Mouse (Mus musculus): ENCODE measurements around the gene Slc39a10.

Slc39a10 gene

DNA sequence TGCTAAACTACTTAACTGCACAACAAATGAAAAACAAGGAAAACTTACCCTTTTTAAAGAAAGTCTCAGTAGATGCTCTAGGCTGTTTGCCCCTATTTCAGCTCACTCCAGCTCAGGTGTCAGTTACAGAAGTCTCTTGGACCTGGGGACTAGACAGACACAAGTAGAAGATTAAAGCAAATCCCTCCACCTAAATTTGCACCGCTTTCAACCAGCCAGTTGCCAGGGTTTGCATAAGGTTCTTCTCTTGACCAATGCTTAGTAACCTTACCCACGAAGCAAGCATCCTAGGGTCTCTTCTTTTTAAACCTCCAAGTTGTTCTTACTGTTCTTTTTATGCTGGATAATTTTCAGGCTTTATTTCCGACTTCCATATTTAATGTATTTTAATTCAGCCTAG lies at the start of gene Slc39a10:
TSS of gene Slc39a10 (minus strand) at position 101 of the 400 bp plus-strand sequence.
- DNase-seq: no peak

DNA sequence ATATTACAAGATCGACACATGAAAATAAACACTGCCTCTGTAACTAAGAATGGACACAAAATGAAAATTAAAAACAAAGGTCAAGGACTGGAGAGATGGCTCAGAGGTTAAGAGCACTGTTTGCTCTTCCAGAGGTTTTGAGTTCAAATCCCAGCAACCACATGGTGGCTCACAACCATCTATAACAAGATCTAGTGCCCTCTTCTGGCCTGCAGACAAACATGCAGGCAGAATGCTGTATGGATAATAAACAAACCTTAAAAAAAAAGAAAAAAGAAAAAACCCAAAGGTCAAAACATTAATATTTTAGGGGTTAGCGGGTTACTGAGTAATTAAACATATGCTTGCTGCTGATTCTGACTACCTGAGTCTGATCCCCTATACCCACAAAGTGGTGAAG lies 46.6 kb upstream of the Slc39a10 start:
- DNase-seq: no peak

DNA sequence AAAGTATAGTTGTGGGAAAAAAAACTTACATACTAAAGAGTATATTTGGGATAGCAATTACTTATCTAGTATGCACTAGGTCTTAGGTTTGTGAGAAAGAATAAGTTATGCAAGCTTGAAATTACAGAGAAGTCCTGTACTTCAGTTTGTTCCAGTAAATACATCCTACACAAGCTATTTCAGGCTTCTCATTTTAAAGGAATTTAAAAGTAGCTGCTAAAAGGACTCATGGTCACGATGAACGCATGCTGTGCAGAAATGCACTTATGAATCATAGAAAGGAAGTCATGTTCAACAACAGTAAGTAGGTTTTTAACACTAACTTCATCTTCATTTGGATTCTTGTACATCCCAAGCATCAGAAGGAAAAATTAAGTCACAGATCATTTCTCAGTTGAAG lies 45.0 kb upstream of the Slc39a10 start:
- DNase-seq: no peak

DNA sequence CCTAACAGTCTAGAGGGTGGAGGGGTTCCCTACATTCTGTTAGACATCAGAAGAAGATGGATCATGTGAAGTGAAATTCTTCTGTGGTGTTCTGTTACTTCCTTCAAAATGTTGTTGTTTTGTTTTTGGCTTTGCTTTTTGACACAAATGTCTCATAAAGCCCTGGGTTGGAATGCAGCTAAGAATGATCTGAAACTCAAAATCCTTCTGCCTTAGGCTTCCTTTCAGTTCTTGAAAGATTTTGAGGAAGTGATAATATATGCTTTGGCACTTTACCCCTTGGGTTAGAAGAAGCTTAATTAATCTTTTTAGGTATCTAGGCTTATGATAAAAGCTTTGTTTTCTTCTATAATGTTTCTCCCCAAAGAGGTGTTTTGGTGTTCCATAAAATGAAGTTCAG lies 34.5 kb upstream of the Slc39a10 start:
- no peak for DNase-seq

DNA sequence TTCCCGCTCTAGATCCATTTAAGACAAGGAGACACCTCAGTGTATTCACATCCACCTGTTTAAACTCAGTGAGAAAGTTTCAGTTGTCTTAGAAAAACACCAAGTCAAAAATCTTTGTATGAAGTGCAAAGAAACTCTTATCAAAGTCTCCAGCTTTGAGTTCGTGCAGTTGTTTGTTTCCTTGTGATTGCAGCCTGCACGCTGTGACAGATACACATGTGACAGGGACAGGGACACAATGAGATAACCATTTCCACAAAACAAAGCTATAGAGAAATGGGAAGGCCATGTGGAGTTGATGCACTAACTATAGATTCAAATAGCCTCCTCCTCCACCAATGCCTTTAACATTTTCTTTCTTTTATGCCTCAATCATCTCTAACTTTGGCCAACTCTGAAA lies 33.6 kb upstream of the Slc39a10 start:
- no peak for DNase-seq

DNA sequence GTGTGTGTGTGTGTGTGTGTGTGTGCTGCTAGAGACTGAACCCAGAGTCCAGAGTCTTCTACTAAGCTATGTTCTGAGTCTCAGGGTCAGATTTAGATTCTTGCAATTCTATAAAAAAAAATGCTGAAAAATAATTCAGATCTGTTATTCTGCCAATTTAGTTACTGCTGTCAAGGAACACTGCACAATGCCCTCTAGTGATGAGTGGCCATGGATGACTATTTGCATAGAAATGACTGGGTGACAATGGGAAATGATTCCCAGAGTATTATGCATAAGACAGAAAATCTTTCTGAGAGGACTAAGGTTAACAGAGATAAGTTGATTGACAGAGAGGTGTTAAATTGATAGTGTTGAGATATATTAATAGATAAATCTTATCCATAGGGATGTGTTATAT lies 32.3 kb upstream of the Slc39a10 start:
- no peak for DNase-seq

DNA sequence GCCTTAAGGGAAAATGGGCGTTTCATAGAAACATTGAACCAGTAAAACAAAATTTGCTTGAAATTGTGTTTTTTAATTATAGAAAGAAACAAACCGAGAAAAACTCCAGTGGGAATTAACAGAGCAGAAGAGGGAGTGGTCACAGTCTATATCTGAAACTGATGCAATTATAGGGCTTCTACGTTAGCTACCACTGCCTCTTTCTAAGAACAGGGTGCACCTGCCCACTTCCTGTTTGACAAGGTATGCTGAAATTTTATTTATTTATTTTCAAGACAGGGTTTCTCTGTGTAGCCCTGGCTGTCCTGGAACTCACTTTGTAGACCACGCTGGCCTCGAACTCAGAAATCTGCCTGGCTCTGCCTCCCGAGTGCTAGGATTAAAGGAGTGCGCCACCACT lies 30.3 kb upstream of the Slc39a10 start:
- DNase-seq: no peak

DNA sequence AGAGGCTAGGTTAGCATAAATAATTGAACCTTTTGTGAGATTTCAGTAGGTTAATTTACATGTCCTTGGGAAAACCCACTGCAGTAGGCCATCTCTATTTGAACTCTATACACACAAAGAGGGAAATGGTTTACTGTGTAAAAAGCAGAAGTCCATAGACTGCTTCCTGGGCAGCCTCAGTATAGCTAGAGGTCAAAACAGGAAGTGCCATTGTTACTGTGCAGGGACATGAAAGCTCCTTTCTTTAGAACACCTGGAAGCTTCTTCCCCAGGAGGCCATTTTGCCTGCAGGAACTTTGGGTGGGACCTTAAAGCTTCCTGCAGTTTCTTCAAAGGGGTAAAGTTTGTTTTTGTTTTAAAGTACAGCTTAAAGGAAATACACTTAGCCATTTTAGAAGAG lies 29.0 kb upstream of the Slc39a10 start:
- no peak for DNase-seq

DNA sequence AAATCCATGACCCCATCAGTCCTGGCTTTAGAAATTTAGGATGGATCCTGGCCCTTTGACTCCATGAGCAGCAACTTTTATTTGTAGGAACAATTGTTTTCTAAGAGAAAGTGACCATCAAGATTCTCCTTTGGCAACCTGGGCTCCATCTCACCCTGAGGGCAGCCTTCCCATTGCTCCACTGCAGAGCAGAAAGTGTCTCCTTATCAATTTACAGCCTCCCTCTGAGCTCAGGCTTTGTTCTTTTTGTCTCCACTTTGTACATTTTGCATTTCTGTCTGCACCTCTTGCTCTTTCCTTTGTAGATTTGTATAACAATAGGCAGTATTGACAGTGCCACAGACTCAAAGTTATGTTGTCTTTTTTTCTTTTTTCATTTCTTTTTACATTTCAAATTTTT lies 23.6 kb upstream of the Slc39a10 start:
- no peak for DNase-seq

DNA sequence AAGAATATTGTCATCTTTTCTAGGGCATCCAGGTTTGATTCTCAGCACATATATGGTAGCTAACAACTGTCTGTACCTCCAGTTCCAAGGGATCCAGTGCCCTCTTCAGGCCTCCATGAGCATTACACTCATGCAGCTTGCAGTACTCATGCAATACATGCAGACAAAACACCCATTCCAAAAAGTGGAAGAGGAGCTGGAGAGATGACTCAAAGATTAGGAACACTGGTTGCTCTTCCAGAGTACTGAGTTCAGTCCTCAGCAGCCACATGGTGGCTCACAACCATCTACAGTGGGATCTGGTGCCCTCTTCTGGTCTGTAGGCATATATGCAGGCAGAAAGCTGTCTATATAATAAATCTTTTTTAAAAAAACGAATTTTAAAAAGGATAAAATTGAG lies 21.7 kb upstream of the Slc39a10 start:
- DNase-seq: no peak

DNA sequence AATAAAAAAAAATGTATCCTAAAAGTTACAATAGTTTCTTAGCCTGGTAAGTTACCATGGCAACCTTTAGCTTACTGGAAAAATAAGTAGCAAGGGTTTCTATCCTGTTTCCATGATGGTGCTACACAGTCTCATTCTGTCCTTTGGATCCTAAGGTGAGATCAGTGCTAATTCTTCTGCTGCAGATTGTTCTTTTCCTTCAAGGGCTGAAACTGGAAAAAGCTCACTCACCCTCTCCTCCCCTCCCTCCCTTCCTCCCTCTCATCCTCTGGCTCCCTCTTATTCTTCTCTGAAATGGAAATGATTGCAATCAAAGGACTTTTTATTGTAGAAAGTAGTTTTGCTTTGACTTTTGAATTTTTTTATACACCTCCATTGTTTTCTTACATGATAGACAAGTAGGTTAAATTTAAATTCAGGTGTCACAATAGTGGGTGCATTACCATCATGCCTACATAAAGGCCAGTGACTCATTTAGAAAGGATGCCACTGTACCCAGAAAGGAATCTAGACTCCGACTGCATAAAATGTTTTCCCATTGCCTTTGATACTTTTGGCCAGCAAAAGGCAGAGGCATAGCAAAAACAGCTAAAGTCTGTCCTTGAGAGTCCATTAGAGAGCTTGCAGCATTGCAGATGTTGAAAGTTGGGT lies 20.0 kb upstream of the Slc39a10 start:
- no peak for DNase-seq

DNA sequence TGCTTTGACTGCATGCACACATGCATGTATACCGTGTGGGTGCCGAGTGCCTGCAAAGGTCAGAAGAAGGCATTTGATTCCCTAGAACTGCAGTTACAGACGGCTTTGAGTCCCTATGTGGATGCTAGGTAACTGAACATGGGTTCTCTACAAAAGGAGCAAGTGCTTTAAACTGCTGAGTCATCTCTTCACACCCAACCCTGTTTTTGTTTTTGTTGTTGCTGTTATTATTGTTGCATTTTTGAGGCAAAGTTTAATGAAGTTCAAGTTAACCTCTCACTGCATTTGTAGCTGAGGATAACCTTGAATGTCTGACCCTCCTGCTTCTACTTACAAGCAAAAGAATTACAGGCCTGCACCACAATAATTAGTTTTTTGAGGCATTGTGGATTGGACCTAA lies 17.5 kb upstream of the Slc39a10 start:
- DNase-seq: no peak

DNA sequence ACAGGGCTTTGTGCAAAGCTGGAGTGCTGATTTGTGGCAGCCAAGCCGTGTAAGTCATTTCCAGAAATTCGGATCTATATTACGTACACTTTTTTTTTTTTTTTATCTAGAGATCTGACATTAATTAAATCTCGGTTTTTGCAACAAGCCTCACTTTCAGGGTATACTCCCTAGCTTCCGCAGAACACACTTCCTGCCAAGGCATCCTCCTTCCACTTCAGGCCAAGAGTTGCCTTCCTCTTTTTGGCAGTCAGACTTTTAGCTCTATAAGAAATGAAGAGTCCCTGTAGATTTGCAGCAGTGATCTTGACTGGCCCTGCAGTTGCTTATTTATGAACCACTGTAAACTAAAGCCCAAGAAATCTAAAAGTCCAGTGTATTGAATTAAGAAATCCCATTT lies 13.1 kb upstream of the Slc39a10 start:
- DNase-seq: no peak

DNA sequence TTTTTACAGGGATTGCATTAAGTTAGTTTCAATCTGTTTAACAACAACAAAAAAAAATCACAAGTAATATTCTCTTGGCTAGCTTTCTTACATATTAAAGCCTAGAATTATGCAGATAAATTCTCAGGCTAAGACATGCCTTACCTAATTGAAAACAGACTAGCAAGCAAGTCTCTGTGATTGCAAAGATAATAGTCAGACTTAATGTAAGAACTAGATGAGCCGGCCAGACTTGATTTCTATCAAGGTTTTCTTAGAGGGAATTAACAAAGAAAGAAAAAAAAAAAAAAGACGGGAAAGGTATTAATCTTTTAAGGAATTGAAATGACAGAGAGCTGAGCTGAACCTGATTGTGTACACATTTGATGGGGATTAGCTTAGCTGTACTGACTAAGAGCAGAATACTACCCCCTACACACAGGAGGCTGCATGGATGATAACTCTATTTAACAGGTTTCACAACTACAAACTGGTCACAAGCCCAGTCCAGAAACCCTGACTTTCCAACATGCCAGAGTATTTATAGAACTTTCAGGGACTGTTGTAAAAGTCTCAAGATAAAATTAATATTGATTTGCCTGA lies 9.5 kb upstream of the Slc39a10 start:
- DNase-seq: no peak

DNA sequence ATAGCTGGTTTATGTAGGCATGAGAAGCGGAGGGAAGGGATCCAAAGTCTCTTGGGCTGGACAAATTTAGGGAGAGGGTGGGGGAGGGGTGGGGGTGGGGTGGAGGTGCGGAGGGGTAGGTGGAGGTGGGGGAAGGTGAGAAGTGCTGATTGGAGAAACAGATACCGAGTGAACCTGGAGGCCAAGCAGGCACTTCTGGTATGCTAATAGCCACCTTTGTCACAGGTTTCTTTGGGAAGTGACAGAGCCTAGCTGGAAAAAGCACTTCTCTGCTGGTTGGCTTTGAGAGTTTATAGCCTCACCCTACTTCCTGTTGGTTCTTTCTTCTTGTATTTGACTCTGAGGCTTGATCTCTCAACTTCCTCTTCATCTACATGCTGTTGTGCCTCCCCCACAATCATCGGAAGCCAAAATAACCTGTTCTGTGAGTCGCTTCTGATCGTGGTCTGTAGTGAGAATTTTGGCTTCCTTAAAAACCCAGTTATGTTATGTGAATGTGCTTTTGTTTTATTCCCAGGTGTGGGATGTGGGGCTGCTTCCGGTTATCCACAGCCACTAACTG lies 1.7 kb upstream of the Slc39a10 start:
- no peak for DNase-seq

DNA sequence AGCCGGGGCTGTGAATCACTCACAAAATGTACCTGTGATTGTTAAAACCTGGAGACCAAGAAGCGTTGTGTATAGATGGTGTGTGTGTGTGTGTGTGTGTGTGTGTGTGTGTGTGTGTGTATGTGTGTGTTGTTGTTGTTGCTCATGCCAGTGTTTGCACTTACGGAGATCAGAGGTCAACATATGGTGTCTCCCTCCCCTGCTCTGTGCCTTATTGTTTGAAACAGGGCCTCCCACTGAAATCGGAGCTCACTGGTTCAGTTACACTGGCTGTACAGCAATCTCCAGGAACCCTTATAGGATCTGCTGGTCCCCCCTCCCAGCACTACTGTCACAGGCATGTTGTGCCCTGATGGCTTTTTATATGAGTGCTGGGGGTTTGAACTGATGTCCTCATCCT lies 3.9 kb downstream of the Slc39a10 start:
- DNase-seq: no peak

DNA sequence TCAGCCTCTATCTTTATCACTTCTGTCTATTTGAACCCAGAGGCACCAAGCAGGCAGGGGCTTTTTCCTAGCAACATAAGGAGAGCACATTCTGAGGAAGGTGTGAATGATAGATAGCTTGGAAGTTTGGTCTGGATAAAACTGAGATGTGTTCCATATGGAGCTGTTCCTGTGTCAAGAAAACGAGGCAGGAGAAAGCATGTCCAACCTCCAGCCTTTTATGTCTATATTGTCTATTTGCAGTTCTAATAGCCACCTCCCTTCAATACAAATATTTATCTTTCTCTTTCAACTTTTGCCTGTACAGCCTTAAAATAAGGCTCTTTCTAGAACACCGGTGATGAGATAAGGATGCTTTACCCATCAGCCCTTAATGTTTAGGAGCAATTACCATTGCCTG lies 4.3 kb downstream of the Slc39a10 start:
- no peak for DNase-seq

DNA sequence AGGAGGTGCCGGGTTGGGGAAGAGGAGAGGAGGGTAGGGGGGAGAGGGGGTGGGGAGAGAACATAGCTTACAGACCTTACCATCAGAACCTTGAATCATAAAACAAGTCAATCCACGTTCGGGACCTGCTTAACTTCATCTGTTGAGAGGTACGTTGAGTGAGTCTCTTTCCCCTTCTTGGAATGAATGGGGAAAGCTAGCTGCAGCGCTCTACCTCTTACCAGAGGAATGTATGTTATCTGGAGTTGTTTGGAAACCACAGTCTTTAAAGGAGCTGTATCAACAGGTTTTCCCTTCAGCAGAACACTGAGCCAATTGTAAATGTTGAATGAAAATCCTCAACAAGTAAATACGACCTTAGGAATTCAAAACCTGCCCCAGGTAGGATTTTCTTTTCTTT lies 4.7 kb downstream of the Slc39a10 start:
- DNase-seq: no peak

DNA sequence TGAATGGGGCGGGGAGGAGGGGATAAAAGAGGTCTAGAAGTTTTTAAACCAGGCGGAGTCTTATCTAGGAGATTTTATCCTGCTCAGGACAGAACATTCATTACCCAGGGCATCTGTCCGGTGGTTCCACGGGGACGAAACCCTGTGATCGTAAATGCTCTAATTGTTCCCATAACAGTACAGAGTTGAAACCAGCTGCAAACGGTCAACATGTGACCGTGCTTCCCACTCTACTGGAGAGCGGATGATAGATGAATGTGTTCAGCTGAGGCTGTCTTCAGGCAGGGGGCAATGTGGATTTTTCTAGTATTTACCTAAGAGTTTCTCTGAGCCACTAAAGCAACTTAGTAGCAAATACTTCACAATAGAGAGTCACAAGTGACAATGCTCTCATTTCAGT lies 6.6 kb downstream of the Slc39a10 start:
- no peak for DNase-seq

DNA sequence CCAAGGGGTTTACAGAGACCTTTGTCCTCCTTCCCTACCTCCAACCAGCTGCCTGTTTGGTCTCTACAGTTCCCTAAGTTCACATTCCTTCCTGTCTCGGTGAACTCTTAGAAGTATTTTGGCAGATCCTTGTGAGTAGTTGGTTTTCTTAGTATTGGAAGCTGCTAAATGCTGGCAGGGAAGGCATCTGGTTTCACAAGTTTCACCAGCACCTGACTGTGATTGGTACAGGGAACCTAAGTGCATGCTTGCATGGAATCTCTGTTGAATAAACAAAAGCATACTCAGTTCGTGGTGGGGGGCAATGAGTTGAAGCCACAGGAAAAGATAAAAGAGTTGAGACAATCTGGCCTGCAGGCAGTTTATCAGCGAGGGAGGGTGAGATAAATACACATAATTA lies 7.4 kb downstream of the Slc39a10 start:
- peak; percentile 21 for DNase-seq

DNA sequence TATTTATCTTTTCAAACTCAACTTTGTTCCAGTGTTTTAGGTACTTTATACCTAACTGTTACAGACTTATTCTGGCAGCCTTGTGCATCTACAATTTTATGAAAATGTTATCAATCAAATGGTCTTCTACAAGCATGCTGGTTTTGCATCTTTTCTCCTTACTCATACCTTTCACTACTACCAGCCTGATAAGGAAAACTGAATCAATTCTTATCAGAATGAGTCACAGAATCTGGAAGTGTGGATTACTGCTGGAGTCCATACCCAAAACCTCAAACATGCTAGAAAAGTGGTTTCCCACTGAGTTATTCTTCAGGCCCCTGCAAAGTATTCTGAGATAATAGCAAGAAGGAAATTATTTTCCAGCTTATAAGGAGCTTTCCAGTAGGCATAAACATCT lies 12.7 kb downstream of the Slc39a10 start:
- no peak for DNase-seq

DNA sequence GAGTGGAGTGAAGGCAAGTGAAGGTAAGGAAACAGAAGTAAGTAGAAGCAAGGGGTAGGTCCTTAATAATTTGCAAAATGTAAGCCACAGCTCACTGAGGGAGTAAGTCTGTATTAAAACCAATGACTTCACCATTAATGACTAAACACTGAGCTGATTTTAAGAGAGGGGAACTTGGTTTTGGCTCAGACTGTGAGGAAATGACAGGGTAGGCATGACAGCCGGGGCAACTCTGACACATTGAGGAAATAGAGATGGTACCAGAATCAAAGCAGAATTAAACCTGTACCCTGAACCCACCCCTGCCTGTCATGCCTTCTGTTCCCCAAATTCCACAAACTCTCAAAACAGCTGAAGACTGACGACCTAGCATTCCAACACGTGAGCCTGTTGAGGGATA lies 18.9 kb downstream of the Slc39a10 start:
- no peak for DNase-seq

DNA sequence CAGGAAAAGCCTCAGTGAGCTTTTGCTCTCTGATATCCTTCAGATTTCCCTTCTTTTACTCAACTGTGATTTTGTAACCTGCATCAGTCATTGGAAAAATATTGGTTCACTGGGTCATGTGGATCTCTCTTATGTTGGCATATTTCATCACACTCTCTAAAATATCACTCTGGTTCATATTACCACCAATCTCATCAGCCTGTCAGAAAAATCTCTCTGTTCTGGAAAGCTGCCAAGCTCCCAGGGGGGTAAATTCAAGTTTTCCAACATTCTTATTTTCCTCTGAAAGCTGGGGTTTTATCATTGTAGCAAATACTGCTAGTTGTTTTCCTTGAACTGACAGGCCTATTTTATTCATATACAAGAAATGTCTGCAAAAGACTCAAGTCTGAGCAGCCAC lies 22.9 kb downstream of the Slc39a10 start:
- DNase-seq: no peak

DNA sequence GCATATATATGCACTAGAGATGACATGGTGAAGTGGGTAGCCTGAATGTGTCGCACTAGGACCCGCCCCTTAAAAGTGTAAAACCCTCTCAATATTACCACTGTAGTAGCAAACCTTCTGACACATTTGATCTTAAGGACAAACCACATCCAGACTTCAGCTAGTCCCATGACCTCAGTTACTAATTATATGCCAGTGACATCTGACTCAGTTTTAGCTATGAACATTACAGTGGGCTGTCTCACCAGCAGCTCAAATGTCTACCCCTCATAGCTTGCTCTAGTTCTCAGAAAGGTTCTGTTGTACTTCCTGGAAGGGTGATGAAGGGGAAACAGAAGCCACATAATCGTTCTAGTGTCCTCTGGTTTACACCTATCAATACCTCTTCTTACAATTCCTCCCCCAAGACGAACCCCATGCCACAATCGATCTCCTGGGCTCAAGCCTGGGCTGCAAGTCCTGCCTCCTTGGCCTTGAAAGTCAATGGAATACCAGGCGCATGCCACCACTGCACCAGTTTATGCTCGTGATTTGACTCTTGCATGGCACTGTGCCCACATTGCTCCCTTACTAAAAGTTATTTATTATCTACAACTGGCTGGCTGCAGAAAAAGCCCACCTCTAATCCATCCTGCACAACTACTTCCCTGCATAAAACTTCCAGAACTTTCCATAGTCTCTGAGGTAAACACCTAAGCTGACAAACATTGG lies 28.3 kb downstream of the Slc39a10 start:
- DNase-seq: peak; percentile 72
